Mouse (Mus musculus): Measurements from ENCODE around the gene Trank1.

DNA sequence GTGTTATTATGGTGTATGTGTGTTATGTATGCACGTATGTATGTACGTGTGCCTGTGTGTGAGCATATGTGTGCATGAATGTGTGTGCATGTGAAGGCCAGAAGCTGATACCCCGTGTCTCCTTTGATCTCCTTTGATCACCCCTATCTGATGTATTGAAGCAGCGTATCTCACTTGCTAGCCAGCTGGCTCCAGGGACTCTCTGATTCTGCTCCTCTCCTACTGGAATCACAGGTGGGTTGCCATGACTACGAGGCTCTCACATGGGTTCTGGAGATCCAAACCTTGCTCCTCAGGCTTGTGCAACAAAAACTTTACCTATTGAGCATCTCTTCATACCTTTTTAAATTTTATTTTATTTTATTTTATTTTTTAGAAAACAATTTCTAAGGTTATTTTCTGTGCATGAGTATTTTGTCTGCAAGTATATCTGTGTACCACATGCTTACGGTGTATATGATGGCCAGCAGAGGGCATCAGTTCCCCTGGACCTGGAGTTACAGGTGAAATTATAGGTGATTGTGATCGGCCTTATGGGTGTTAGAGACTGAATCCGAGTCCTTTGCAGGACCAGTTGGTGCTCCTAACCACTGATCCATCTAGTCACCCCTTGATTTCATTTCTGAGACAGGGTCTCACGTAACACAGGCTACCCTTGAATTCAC, 116.5 kb downstream of the Trank1 start:
- TF ChIP-seq POLR2A (IDR thresholded peaks at IDR 0.05; ENCODE audit: borderline replicate concordance, extremely low read depth, low read depth, low read length) (no peak), CTCF (IDR thresholded peaks at IDR 0.05; ENCODE audit: insufficient read depth, low read length) (0 out of 2 replicates have a peak, but pooled peaks have one; percentile 1)

Data from lung, adult 2 months (tissue).